Mouse (Mus musculus): ENCODE data around the gene Itpr2. TPM values are rescaled to one million over a fixed set of nuclear protein-coding genes. Genes with fewer than 3 reads are reported as not detected.

Gene Itpr2
- total RNA-seq, 2 experiments from 2014 or later, result 23.3 to 31.0 TPM

DNA sequence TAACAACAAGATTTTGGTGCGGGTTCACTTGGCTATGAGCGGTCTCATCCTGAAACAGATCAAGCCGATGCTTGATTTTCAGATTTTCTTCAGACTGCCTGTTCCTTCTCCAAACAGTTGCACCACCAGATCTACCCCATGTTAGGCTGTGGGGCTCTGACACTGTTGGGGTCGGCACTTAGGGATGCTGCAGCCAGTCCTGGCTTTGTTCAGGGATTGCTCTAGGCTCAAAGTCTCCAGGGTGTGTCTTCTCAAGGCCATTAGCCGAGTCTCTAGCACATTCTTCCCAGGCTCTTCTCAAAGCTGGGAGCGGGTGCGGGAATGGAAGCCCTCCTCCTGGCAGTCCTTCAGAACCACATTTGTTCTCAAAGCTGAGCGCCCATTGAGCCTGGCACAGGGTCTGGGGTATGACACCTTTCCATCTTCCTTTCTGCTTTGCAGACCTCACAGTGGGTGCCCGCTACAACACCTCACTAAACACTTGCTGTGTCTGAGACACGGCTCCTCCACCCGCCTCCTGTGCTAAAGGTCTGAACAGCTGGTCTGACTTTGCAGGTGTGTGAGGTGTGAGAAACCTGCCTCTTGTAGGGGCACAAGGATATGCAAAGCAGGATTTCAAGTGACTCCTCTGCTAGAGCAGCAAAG lies 217.0 kb downstream of the Itpr2 start:
- DNase-seq, result no peak
- intact Hi-C loops (cut with DNase I), result no loop called here

DNA sequence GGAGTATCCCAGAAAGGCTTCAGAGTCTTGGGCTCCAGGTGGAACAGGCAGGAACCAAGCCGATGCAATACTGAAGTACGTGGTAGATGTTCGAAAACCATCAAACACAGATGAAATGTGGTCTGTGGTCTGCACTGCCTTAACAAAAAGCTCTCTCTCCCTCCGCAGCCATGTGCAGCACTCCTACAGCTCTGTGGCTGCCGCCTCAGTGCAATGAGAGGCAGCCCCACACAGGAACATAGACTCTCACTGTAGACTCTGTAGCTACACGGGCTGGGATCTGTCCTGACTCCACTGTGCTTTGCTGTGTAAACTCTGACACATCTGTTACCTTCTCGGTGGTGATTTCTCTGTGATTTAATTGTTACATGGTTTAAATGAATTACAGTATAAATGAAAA lies 218.0 kb downstream of the Itpr2 start:
- DNase-seq, result no peak
- intact Hi-C loops (cut with DNase I), result no loop called here

DNA sequence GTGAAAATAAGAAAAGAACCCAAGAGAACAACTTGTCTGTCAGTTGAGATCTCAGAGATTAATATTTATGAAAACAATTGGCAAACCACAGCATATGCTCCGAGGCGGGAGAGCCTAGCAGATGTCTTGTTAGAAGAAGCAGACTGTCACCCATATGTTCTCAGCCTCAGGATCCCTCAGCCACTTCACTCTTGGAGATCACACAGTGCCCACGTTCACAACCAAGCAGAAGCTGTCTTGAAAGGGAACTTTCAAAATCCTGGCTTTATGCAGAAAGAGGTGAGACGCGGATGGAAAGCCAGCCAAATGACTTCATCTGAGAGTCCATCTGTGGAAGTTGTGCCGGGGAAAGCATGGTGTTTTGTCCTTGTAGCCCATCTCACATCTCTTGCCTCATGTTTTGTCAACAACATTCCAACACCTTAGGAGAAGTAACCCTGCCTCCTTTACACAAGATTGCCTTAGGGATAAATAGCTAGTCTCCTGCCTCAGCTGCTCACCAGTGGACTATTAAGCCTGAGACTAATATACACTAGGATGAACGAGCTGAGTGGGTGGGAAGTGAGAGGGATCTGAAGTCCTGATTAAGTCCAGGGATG lies 219.9 kb downstream of the Itpr2 start:
- no peak for DNase-seq

DNA sequence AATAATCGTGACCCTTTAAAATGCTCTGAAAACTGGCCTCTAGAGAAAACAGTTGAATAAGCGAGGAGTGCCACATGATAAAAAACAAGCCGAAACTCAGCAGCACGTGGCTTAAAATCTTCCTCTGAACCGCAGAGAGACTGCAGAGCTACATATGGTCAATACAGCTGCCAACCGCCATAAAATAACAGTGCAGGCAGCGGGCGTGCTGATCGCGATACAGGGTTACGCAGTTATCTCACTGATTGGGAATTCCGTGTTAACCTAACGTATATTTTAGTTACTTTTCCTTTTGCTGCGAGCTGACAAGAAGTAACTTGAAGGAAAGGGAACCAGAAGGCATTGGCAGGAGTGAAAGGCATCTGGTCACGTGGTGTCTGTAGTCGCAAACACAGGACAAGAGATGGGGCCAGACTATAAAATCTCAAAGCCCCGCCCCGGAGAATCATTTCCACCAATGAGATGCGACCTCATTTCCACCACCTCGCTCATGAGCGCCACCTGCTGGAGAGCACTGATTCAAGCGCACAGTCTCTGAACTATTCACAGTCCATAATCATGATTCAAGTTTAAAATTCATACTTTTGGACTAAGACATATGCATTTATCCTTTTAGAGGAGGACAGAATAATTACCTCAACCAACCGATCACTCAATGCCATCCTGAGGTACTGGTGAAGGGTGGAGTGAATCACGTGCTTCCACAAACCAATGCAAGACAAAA lies 220.7 kb downstream of the Itpr2 start:
- peak in 1 of 2 experiments; percentile 36 for DNase-seq
- intact Hi-C loops (cut with DNase I), result no loop called here

More for the DNA sequence above, 219.9 kb downstream of the Itpr2 start:
- intact Hi-C loops (cut with DNase I), result no loop called here

DNA sequence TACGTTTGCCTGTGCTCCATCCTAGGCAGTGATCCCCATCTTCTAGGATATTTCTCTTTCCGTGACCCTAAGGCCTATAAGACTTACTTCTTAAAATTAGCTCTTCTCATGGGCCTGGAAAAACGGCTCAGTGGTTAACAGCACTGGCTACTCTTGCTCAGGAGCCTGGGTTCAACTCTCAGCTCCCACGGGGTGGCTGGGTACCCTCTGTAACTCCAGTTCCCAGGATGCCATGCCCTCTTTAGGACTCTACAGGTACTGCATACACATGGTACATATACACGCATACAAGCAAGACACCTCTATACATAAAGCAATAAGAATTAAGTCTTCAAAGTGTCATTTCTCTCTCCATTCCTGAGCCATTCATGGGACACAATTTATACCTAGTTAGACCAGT lies 228.8 kb downstream of the Itpr2 start:
- intact Hi-C loops (cut with DNase I), result loop anchor here (5.0 kb wide), 2 partner anchors 101 to 411 kb away; no protein-coding TSS in a partner anchor
- DNase-seq, result no peak

DNA sequence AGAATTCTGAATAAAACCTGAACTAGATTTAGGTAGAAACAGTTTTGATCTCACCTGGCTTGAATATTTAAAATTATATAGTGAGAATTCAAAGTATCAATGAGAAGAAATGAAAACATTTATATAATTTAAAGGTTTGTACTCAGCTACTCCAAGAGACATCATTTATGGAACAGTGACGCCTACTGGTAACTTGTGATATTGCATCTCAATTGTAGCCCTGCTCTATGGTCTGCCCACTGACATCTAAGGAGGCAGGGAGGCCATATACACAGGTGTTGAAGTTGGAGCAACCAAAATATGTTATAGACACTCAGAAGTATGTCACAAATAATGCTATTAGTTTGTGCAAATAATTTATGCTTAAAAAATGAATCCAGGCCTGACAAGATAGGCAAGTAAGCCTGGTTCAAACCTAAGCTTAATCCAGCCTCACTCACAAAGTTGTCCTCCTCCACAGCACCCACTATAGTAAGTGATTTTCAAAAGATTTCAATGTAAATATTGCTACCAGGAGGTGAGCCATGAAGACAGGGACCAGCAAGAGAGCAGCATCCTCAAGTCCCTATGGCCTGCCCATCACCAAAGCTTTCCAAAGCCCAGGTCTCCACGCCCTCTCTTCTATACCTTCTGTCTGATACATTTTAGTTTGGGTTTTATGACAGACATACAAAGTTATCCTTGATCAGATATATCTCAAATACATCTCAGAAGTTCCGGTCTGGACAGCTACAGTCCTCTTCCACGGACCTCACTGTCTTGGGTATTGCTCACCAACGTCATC lies 229.6 kb downstream of the Itpr2 start:
- peak; percentile 66 to 67 for DNase-seq
- intact Hi-C loops (cut with DNase I), result loop anchor here (1.0 to 5.0 kb wide), 4 partner anchors 100 to 442 kb away; no protein-coding TSS in a partner anchor

DNA sequence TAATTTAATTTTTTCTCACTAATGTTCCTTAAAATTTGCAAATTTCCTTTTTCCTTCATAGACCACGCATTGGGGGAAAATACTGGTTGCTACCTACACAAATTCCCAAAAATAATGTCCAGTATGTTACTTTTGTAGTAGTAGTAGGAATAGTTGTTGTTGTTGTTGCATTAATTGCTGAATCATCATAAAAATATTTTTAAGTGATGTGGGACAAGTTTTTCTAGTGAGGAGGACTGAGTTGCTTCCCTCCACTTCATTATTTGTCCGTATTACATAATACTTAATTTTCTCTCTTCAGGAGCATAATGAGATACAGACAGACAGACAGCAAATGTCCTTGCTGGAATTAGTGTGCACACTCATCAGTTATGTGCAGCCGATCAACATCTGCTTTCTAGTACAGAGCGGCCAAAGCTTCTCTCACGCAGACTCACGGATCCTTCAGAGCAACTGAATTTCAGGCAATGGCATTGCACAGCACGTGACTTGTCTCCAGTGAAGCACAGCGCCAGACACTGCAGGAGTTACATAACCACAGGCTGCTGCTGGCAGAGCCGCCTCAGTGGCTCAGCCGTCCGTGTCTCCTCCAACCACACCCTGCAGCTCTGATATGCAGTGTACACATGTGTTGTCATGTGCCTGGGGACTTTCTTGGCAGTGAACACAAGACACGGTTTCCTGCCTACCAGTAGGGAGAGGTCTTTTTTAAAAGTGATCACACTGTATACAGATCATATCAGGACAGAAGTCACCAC lies 231.1 kb downstream of the Itpr2 start:
- intact Hi-C loops (cut with DNase I), result loop anchor here (5.0 kb wide), 2 partner anchors 99 to 409 kb away; no protein-coding TSS in a partner anchor
- DNase-seq, result peak; percentile 79 to 84

DNA sequence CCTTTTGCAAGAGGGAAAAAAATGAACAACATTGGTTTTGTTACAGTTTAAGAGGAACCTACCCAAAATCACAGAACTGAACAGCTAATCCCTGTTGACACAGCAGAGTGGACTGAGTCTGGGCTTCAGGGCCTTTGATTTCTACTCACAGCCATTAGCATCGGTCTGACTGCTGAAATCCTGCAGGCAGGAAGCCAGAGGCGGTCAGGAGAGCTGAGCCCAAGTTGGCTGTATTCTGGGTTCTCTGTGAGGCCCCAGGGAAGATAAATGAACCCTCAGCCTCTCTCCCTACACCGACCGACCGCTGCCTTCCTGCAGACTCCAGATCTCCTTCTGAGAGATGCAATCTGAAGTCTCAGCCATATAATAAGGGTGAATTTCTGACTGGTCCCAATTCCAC lies 231.9 kb downstream of the Itpr2 start:
- intact Hi-C loops (cut with DNase I), result loop anchor here (5.0 kb wide), 2 partner anchors 98 to 408 kb away; no protein-coding TSS in a partner anchor
- peak; percentile 55 to 56 for DNase-seq

DNA sequence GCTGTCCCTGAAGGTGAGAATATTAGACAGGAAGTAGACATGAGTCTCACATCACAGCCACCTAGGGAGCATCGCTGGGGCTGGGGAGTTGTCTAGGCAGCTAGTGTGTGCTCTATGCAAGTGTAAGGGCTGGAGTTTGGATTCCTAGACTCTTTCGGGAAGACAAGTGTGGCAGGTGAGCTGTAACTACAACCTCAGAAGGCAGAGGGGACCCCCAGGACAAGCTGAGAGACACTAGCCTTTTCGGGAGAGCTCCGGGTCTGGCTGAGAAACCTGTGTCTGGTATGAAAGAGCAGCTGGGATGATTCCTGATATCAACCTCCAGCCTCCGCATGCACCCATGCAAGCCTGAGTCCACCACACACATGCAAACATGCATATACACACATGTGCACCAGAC lies 232.7 kb downstream of the Itpr2 start:
- DNase-seq, result no peak

DNA sequence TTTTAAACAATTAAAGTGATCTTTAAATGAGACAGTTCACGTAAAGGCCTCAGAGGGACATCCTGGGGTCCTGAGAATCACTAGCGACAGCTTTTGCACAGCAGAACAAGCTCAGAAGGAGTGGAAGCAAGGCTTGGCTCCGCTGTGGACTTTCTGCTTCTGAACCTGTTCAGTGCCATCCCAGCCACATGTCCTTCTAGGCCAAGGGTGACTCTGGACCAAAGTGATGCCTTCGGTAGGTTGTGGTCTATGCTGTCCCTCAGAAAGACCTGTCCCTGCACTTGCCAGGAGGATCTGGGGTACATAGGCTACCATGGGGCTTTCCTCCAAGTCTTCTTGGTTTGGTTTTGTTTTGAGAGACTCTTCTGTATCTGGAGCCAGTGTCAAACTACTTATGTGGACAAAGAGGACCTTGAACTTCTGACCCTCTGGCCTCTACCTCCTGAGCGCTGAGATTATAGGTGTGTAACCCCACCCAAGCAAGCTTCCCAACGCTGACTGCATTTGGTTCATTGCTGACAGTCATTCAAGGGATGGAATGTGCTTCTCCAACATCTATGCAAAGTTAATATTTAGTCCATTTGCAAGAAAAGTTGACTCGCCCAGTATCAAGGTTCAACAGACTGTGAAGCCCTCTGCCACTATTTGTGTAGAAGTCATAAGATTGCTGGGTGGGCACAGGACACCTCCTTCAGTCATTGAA lies 241.2 kb downstream of the Itpr2 start:
- DNase-seq, result no peak
- intact Hi-C loops (cut with DNase I), result no loop called here

More for the DNA sequence above, 232.7 kb downstream of the Itpr2 start:
- intact Hi-C loops (cut with DNase I), result no loop called here

DNA sequence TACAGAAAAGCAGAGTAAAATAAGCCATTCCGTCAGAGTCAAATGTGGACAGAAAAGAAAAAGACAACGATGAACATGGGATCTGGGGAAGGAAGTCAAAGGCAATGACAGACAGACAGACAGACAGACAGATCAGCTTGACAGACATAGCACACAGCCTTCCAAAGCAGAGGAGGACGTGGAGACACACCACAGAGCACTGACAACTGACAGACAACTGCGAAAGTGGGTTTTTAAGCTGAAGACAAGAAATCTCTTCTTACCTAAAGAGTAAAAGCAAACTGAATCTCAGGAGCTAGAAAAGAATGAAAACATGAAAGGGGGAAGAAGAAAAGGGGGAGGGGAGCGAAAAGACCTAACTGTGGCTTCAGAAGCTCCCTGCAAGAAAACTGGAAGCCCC lies 243.3 kb downstream of the Itpr2 start:
- intact Hi-C loops (cut with DNase I), result no loop called here
- no peak for DNase-seq

DNA sequence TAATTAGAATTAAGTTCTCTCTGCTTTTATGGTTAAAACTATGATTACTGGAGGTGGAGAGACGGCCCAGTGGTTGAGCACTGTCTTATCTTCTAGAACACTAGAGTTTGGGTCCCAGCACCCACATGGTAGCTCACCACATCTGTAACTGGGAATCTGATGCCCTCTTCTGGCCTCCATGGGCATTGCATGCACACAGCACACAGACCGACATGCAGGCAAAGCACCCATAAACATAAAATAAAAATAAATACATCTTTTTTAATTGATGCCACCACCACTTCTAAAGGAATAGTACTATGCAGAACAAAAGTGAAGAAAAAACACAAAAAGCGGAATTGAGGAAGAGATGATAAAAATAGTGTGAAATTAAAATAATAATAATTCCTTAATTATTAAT lies 243.8 kb downstream of the Itpr2 start:
- intact Hi-C loops (cut with DNase I), result no loop called here
- no peak for DNase-seq

DNA sequence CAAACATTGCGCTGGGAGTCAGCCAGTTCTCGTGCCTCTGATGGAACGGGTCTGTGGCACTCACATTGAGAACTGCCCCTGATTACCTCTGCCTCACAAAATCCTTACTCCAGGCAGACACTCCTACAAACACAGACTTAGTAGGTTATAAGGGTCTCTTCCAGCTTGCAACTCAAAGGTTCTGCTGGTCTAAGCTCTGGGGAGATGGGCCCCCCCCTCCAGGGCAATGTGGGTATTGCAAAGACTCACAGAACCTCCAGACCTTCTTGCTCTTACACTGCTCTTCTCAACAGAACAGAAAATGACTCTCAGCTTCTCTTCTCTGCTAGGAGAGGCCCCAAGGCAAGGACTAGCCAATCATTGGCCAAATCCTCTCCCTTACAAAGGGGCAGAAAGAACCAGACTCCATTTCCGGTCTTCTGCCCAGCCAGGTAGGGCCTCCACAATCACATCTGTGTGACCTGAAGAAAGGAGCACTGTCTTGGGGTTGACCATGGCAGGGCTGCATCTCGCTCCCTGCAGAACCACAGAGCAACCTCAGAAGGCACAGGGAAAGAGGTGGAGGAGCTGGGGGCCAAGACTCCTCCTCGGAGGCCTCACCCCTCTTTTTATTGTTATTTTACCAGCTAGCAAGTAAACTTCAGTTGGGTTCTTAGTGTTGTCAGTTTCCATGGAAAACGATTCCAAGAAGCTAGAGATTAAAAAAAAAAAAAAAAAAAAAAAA lies 244.9 kb downstream of the Itpr2 start:
- DNase-seq, result no peak
- intact Hi-C loops (cut with DNase I), result no loop called here

DNA sequence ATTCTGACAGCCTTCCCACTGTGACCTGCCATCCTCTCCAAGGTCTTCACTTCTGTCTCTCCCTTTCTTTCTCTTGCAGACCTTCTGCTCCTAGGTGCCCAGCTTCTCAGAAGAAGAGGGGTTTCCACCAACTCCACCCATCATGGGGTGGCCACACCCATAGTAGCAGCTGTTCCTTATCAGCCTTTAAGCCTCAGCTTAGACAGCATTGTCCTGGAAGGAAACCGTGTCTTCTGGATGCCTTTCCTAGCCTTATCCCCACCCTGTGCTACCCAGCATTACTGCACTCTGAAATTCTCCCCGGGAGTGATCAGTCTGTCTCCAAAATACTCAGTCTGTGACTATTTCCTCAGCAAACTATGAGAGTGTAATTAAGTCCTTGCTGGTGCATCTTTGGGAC lies 245.6 kb downstream of the Itpr2 start:
- no peak for DNase-seq
- intact Hi-C loops (cut with DNase I), result no loop called here

DNA sequence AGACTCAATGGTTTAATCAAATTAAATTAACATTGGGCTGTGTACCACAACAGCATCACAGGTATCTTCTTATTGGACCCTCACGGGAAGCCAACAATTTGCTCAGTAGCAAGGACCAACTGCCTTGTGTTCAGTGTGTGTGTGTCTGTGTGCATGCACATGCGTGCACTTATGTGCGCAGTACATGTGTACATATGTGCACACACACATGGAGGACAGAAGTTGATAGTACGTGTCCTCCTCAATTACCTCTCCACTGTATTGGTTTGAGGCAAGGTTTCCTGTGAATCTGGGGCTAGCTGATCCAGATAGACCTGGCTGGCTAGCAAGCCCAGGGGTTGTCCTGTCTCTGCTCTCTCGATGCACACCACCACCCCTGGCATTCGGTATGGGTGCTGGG lies 246.4 kb downstream of the Itpr2 start:
- no peak for DNase-seq
- intact Hi-C loops (cut with DNase I), result no loop called here

DNA sequence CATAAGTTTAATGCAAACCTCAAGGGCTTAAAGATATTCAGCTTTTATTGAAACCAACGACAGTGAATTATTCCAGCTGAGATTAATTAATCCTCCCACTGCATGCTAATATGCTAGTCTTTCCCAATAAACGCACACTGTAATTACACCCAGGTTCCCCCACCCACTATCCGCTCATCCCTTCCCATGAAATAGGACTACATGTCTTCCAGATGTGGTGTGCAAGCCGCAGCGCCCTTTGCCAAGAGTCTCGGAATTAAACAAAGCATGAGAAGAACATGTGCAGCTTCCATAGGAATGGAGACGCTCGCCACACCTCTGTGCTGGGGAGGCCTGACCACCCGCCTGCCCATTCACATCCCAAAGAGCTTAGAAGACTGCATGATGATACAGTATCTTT lies 247.1 kb downstream of the Itpr2 start:
- intact Hi-C loops (cut with DNase I), result no loop called here
- DNase-seq, result no peak

DNA sequence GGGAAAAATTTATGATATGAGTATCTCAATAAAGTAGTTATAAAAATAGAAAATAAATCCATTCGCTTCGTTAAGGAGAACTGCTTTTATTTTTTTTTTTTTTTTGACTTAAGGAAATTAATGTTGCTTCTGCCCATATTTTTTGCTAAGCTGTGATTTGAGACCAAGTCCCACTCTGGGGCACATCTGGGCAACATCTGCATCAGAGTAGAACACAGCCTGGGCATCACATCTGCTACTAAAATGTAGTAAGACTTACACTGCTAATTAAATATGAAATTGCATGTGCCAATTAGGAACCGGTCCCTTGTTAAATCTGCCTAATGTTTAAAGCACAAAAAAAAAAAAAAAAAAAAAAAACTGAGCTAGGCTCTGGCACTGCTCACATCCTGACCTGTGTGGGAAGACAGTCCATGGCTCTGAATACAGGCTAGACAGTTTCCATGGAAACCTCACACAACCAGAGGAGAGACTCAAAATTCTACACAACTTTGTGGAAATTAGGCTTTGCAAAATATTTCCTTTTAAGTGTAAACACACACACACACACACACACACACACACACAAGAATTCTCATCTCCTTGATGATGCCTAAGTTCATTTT lies 247.7 kb downstream of the Itpr2 start:
- intact Hi-C loops (cut with DNase I), result no loop called here
- no peak for DNase-seq

DNA sequence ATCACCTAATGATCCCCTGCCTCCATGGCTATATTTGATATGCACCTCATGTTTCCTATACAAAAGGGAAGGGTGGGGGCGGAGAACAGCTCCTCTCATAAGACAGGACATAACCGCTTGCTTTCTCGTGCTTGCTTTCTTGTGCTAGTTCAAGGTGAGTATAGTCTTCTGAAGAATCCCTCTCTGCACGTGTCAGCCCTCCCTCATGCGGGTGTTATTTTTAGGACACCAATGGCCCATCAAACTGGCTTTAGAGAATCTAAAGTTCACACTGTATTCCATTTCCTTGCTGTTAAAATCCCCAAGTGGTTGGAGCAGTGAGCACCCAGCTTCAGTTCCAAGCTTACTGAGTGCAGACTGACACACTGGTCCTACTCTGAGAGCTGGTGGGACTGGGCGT lies 252.9 kb downstream of the Itpr2 start:
- no peak for DNase-seq
- intact Hi-C loops (cut with DNase I), result no loop called here

DNA sequence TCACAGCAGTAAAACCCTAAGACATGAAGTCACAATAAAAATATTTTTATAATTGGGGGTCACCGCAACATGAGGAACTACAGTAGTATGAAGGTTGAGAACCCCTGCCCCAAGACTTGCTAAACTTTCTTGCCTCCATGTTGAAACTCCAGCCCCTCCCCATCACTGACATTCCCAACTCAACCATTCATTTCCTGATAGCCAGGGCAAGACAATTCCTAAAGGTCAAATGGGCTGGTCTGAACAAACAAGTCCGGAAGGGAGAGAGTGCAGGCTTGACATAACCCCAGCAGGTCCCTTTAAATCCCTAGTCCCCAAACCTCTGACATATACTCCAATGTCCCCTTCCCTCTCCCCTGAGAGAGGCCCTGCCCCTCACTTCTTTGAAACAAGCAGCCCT lies 253.7 kb downstream of the Itpr2 start:
- no peak for DNase-seq

More for the DNA sequence above, 253.7 kb downstream of the Itpr2 start:
- intact Hi-C loops (cut with DNase I), result no loop called here
